Mouse (Mus musculus) large intestine, adult 2 months (tissue): ENCODE measurements around the gene Slc17a5. TPM values are rescaled to one million over a fixed set of nuclear protein-coding genes. Genes with fewer than 3 reads are reported as not detected.

Experiments used
- DNase-seq: peaks from one replicate; pipeline ENCODE4 v3.0.0-alpha.2; 2012; ENCODE audit warnings: low read depth, low spot score
- WGBS: fragments of 180-500 bp; shearing (Covaris S2); methylation state at CpG from one replicate; pipeline ENCODE4 v1.1.7; 2018; 5-methylcytosine and 5-hydroxymethylcytosine counted together
- polyA plus RNA-seq: library from polyadenylated mRNA; depleted of rRNA; stranded (reverse); fragments of >200 nt; gene quantifications from 2 replicates; pipeline ENCODE4 v1.2.3, GENCODE M21; 2012; rRNA removed

Gene Slc17a5
- 8.3 and 18.0 TPM in 2 replicates for polyA plus RNA-seq

DNA sequence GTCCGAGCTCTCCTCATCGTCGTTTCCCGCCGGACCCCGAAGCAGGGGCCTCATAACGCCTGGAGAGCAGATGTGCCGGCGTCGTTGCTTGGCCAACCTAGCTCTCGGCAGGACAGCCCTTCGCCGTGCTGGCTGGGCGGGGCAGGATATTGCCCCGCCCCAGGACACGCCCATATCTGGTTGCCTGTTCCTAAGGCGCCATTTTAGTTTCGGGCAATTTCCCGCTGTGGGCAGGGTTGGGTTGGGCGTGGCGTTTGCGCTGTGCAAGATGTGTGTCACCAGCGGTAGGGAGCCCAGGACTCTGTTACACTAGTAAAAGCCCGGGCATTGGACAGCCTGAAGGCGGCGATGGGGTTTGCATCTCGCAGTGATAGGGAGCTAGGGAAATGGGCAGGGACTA lies at the start of gene Slc17a5:
Gene Slc17a5 (minus strand): TSS at position 128 of the 400 bp plus-strand sequence.
- DNase-seq: peak; percentile 84
- WGBS: under 1% methylated on average over 27 of the region's 27 CpGs

DNA sequence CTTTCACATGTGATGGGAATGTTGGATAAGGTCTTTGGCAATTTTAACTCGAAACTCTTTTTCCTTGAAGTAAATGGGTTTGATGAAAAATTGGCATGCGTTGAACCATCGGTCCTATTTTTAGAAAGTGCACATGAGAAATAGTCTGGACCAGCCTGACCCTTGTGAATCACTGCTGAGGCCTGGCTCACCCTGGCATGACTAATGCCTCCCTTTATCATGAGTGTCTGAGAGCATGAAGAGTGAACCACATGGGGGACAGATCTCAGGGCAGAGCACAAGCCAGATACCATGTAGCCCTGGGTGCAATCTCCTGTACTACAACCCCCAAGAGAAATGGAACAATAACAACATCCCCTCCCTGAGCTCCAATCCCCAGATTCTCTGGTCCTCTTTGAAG lies 46.1 kb upstream of the Slc17a5 start:
- WGBS: 88% methylated on average over 3 of the region's 3 CpGs
- DNase-seq: no peak

DNA sequence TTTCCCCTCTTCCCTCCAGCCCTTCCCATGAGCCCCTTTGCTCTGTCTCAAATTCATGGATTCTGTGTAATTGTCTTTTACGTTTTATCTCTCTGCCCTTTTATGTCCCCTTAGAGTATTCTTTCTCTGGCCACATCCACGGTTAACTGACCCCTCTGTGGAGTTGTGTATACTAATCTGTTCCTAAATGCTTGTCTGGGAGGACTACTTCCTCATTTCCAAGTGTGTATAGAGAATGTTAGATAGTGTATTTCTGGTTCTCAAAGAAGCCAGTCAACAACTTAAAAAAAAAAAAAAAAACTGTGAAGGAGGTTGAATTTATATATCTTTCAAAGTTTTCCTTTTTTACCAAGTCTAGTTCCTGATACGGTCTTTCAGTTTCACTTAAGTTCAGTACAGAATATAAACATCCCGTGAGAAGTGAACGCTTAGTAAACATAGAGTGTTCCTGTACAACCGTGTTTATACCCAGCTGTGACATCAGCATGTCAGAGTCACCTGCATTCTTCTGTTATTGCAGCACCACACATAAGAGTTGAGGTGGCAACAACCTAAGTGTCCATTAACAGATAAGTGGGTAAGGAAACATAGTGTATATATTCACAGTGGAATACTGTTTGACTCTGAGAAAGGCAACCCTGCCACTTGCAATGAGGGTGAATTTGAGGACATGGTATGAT lies 44.1 kb upstream of the Slc17a5 start:
- 30% methylated on average over 6 of the region's 6 CpGs for WGBS
- DNase-seq: no peak

DNA sequence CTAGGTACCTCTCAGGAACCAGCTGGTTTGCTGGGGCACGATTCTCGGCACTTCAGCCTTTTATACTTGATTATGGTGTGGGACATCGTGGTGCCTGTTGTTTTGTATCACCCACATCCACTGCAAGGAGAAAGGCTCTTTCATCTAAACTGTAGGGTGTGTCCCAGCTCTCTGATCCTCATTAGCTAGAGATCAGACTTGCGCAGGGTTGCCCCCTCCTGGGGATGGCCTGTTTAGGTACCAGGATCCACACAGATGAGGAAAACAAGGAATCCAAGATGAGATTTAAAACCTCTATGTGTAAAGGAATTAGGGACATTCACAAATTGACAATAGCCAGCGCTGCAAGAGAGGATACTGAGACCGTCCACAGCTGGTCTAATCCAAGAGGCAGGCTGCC lies 42.1 kb upstream of the Slc17a5 start:
- 53% methylated on average over 6 of the region's 6 CpGs for WGBS
- DNase-seq: no peak

DNA sequence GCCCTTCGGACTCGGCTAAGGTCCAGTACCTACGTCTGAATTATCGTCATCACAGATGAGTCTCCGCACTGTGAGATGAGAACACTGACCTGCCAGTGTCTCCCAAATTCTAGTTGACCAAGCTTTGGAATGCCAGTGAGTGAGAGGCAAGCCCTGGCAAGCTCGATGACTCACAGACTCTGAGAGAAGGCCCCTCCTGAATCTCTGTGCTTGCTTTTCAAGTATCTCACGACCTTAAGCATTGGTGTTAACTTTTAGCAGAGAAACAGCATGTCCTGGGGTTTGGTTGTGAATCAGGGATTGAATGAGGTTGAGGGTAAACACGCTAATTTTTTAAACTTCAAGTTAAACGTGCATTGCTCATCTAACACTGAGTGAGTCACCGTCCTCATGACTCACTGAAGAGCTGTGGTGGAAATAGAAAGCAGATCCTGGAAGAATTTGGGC lies 35.5 kb upstream of the Slc17a5 start:
- no peak for DNase-seq
- 48% methylated on average over 10 of the region's 10 CpGs for WGBS

DNA sequence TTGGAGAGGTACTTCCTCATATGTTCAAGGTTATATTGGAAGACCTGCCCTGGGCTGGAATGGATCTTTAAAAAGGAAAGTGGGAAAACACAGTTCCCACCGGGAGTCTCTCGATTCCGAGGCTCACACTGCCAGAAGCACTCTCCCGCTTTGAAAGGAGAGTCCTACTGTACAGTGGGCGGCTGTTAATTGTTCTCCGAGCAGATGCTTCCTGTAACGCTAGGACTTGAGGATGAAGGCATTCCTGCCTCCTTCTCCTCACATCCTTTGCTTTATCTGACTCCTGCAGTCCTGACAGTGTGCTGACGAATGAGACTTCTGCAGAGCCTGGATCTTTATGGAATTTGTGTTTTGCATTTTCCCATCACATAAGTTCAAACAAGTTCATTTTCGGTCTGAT lies 31.4 kb upstream of the Slc17a5 start:
- DNase-seq: no peak
- WGBS: 78% methylated on average over 9 of the region's 9 CpGs

DNA sequence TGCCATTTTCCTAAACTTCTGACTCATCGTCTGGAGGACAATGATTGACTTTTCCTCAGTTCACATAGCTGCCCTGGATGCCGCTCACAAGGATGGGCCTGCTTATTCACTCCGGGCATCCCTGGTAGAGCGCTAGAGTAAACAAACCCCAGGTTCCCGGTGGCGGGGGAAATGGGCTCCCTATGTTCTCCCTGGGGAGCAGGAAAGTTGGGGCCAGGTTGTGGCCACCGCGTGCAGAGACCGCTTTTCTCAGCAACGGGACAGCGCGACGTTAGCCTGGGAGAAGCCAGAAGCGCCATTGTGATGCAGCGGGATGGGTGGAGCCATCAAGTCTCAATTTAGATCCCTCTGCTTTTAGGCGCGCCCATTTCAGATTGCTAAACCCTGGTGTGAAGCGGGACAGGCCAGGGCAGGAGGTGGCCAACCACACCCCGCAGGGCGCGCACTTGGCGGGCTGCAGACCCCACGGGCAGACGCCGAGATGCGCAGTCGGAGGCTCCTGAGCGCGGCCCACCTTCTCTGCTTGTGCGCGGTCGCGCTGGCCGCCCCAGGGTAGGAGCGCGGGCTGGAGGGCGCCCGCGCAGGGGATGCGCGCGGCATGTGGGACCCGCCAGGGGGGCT lies 27.7 kb upstream of the Slc17a5 start, which contains the start of gene Cd109:
Gene Cd109 (plus strand): TSS at position 146 of the 621 bp plus-strand sequence.
- DNase-seq: no peak
- WGBS: 2% methylated on average over 43 of the region's 43 CpGs

DNA sequence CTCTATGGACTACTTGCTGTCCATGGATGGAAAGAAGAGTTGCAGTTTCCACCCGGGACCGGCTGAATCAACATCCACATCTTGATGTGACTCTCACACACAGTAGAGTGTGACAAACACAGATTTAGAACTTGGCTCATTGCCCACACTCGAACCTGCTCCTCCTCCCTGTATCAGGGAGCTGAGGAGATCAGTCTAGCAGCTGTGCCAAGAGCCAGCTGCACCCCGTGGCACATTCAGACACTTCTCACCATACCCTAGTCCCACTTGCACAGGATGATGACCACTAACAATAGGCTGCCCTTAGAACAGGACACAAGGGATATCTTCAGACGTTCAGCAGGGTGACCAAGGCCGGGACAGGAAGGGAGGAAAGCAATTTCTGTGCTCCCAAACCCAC lies 26.4 kb upstream of the Slc17a5 start:
- WGBS: 30% methylated on average over 6 of the region's 6 CpGs
- no peak for DNase-seq

DNA sequence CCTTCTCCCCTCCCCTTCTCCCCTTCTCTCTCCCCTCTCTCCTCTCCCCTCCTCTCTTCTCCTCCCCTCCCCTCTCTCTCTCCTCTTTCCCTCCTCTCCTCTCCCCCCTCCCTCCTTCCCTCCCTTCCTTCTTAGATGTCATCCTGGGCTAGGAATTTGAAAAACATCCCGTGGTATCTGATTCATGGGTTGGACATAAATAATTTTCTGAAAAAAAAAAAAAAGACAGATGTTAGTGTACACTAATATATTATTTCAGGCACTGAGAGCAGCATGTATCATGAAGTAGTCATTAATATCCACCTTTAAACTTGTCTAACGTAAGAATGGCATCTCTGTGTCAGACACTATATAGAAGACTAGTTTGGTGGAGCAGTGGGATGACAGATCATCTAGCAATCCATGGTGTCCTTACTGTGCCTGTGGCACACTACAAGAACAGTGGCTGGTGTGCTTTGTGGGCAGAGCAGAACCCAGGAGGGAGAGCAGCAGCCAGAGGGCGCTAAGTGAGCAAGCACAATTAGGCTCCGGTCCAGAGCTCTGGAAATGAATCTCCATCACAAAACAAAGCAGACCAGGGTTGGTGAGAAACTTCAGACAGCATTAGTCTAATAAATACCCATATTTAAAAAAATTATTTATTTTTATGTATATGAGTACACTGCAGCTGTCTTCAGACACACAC lies 13.3 kb upstream of the Slc17a5 start:
- WGBS: 56% methylated on average over 4 of the region's 4 CpGs
- no peak for DNase-seq

DNA sequence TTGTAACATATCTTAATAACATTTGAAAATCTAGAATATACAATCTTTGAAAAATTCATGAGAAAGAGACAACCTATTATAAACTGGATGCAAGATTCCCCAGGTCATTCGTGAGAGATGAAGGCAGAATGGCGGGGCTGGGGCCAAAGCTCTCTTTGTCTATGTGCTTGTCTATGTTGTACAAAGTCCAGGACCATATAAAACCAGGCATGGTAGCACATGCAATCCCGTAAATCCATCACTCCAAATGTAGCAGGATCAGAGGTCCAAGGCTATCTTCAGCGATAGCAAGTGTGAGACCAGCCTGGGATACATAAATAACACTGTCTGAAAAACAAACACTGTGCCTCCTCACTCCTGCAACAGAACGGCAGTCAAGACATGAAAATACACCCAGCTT lies 12.1 kb upstream of the Slc17a5 start:
- 28% methylated on average over 5 of the region's 5 CpGs for WGBS
- DNase-seq: no peak

DNA sequence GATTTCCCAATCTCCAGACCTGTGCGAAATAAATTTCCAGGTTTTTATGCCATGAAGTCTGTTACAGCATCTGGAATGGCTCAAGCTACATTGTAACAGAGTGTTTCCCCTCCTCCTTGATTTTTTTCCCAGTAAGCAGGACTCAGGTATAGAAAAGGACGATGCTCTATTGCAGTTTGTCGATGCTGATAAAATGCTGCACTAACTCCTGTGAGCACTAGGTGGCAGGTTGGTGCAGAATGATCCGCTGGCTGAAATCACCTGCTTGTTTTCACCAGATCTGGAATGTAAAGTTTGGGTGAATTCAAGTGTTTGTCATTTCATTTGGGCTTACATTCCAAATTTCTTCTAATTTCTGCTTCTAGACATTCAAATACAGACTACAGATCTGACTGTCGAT lies 9.0 kb upstream of the Slc17a5 start:
- 5% methylated on average over 5 of the region's 5 CpGs for WGBS
- no peak for DNase-seq

DNA sequence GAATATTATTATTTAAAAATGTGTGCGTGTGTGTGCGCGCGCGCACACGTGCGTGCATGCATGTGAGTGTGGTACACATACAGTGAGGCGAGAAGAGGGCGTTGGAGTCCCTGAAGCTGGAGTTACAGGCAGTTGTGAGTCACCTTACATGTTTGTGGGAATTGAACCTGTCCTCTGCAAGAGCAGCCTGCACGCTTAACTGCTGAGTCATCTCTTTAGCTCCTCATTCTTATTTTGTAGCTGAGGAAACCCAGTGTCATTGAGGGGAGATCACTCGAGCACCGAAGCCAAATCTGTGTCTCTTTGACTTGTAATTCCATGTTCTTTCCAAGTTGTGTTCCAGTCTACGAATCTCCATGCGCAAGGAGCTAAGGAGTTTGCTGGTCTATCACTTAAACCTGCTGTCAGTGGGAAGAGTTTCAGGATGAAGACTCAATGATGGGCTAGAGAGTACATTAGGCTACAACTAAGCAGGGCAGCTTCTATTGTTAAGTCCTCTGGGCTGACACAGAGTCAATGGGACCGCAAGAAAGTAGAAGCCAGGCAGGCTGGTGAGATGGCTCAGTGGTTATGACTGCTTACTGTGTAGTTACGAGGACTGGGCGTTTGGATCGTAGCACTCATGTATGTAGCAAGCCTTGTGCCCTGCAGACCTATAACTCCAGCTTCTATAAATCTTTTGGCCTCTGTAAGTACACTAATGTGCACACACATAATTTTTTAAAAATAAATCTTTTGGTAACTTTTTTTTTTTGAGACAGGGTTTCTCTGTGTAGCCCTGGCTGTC lies 8.1 kb upstream of the Slc17a5 start:
- 85% methylated on average over 18 of the region's 18 CpGs for WGBS
- DNase-seq: no peak

DNA sequence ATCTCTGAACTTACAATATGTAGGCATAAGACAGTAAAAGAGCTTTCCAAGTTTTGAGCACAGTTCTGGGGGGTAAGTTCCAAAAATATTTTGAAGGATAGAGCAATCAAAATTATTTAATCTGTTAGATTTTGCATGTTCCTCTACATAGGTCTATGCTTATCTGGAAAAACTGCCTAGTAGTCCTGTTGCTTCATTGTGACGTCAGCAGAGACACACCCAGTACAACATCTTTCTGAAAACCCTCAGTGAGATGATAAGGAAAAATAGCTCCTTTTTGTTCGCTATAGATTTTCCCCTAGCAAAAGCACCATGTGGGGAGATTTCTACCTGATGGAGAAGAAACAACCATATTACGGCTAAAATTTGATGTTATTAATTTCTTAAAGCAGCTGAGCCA lies 7.4 kb upstream of the Slc17a5 start:
- no peak for DNase-seq
- 61% methylated on average over 3 of the region's 3 CpGs for WGBS

DNA sequence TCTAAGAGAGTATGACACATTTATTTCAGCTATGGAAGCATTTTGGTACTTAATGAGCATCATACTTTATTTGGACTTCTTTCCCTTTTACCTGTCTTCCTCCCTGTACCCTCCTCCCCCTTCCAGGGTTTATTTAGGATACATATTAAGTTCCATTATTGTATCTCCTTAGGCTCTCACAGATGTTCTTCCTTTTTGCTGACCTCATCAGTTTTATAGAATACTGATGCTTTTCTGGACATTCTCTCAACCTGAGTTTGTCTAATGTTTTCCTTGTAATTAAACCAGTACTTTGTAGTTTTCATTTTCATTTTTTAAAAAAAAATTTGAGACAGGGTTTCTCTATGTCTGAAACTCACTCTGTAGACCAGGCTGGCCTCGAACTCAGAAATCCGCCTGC lies 2.6 kb upstream of the Slc17a5 start:
- DNase-seq: no peak
- WGBS: 89% methylated on average over 2 of the region's 2 CpGs

DNA sequence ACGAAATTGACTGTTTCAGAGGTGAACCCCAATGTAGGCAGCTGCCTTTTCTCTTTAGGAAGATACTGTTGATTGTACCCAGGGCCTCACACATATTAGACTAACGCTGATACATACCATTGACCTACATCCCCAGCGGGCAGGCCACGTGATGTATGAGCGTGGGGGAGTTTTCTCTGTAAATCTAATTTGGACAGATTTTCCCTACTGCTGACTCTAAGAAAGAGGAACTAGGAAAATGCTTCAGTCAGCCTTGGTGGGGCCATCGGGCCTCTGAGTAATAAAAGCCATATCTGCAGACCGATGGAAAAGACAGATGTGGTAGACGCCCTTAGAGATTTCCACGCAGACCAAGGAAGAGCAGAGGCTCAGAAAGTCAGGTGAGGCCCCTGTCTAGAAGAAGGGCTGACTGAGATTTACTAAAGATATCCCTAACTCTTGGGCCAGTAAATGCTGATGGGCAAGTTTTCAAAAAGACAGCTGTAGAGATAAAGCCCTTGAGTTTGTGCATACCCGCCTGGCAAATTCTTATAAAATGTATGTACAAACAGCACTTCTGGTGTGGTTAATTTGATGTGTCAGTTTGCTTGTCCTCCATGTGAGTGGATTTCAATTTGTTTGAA lies 681 bp upstream of the Slc17a5 start:
- 57% methylated on average over 10 of the region's 10 CpGs for WGBS
- no peak for DNase-seq

DNA sequence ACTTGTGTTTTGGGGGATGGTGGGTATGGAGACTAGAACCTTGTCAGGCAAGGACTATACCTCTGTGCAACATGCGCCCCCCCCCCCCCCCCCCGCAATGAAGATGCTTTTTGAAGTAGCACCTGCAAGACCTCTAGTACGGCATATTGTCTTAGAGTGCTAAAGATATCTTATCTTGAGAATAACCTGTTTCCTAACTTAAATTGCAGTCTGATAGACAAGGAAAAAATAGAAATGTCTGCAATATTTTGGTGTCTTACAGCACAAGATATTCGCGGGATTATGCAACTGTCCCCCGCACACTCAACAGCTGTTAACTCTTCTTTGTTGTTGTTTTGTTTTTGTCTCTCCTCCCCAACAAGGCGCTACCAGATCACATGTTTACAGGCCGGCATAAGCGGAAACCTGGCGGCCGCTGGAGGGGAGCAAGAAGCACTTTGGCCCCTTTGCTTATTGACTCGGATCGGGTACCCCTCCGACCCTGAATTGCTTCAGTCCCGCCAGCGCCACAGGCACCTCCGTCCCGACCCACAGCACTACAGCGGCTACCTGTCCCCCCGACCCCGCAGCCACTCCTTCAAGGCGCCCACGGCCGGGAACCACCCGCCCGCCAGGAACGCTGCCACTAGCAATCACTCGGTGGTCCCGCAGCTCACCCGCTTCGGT lies 490 bp downstream of the Slc17a5 start:
- under 1% methylated on average over 31 of the region's 31 CpGs for WGBS
- DNase-seq: no peak

DNA sequence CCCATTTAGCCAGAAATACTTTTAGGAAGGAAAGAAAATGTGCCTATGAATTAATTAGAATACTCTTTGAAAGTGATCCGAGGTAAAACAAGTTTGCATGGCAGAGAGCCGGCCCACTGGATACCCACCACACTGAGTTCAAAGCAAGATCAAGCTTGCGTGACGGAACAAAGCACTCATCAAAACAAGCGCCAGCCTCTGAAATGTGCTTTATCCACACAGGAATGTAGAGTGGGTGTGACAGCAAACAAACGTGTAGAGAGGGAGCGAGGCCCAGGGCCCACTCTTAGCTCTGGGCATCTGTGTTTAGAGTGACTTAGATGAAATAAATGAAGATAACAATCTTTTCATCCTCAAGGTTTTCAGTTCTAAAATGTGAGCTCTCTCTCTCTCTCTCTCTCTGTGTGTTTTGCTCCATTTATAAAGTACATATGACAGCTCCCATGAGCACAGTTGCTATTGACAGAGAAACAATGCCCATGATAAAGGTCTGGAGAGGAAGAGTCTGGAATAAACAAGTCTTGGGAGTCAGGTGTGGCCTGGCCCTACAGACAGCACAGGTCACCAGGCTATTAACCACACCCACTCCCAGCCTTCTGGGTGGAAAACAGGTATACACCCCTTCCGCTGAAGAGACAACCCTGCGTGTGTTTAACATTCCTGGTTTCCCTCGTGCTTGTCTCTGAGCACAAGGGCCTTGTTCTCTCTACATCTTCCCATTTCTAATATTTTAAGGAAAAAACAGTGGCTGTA lies 8.0 kb downstream of the Slc17a5 start:
- no peak for DNase-seq
- WGBS: 59% methylated on average over 10 of the region's 10 CpGs

DNA sequence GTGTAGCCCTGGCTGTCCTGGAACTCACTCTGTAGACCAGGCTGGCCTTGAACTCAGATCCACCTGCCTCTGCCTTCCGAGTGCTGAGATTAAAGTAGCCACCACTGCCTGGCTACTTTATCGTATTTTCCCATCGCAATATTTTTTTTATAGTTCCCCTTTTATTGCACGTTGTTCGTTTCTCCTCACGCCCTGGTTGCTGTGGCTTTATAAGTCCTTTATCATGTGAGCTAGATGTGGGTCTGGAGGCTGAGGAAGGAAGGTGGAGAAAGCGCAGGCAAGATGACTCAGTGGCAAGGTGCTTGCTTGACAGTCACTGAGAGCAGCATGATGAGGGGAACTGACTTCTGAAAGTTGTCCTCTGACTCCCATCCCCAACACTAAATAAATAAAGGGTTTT lies 9.0 kb downstream of the Slc17a5 start:
- 26% methylated on average over 7 of the region's 7 CpGs for WGBS
- DNase-seq: peak; percentile 53

DNA sequence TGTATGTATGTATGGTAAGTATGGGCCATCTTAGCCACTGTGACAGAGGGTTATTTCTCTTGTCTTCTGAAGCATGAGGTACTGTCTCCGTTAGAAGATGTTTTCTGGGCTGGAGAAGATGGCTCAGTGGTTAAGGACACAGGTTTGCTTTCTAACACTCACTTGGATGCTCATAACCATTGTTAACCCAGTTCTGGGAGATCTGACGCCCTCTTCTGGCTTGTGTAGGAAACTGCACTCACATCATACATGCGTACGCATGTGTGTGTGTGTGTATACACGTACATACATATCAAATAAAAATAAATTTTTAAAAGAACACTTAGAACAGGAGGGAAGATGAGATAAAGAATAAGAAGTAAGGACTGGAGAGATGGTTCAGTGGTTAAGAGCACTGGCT lies 11.4 kb downstream of the Slc17a5 start:
- WGBS: 90% methylated on average over 5 of the region's 5 CpGs
- no peak for DNase-seq
